Mouse (Mus musculus): Measurements from ENCODE around the gene Vill.
A peak's percentile ranks its signal among the peaks of the same experiment; 100 is the strongest.

Gene Vill

GRCm38 (mm10) chr9:119052154-119052944 lies at the start of gene Vill:
Vill (plus strand) TSS chr9:119052778.
- peak; percentile 86 for DNase-seq

GRCm38 (mm10) chr9:119003990-119004702 lies 48.4 kb upstream of the Vill start:
- no peak for DNase-seq

DNA sequence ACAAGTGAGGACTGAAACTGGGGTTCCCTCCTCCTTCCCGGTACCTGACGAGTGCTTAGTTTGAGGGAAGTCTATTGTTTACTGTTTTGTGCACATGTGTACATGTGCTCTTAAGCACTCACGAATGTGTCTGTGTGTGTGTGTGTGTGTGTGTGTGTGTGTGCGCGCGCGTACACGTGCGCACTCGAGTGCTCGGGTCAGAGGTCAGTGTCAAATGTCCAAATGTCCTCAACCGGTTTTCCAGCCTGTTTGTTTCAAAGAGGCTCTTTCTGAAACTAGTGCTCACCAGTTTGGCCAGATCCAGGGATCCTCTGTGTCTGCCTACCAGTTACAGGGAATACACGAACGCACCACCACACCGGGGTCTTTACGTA lies 47.9 kb upstream of the Vill start:
- peak; percentile 44 for DNase-seq

- DNase-seq = no peak
Observed at GRCm38 (mm10) chr9:119005303-119006029, 47.1 kb upstream of the Vill start.

- DNase-seq = no peak
Observed at GRCm38 (mm10) chr9:119007266-119007665, 45.3 kb upstream of the Vill start.

DNA sequence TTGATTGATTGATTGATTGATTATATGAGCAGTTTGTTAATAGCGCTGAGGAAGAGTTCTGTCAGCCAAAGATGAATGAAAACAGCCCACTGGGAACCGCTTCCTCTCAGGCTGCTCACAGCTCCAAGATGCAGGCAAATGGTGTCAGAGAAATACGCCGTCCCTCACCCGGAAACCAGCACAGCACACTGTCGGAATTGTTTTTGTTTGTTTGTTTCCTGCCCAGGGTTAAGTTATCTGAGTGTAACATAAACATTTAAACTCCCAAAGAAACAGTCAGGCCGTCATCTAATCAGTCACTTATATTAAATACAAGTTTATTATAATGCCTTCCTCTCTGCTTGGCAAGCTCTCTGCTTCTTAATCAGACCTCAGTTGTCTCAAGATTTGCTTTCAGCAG lies 43.7 kb upstream of the Vill start:
- DNase-seq = no peak

DNA sequence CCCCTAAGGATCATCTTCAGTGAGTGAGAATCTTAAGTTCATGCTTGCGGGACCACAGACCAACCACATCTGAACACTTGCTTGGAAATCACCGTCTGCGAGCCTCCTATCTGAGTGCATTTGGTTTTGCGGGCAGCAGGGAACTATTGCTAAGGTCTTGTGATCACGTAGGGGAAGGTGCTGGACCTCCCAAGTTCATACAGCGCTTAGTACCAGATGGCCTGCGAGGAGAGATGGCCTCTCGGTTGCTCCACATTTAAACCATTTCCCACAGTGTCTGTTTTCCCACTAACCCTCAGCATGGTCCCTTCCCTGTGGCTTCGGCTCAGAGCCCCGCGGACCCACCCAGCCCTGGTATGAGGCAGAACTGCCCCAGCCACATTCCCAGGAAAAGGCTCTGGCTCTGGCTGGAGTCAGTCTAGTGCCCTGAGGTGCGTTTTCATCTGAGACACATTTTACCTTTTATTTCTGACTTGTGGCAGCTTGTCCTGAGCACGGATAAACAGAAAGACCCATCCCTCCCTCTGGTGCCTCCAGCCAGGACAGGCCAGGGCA lies 42.3 kb upstream of the Vill start:
- DNase-seq = no peak

GRCm38 (mm10) chr9:119016785-119017507 lies 35.6 kb upstream of the Vill start:
- DNase-seq = no peak

- DNase-seq = peak; percentile 79
Observed at GRCm38 (mm10) chr9:119021731-119022130, 30.8 kb upstream of the Vill start.

GRCm38 (mm10) chr9:119025263-119025662 lies 27.3 kb upstream of the Vill start:
- peak; percentile 85 for DNase-seq

DNA sequence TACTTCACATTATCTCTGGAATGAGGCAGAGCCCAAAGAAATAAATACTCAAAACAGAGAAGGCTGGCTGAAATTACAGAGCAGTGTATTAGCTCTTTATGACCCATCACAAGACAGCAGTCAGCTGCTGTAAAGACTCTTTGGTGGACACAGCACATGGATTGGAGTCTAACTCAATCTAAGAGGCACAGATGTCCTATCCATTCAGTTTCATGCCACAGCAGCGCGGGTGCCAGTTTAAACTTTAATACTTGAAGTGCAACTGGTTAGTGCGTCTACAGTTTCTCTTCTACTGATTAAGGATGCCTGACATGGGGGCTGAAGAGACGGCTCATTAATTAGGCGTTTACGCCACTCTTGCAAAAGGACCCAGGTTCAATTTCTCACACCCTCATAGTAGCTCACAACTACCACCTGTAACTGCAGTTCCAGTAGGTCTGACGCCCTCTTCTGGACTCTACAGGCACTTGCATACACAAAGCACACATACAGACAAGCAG lies 26.7 kb upstream of the Vill start:
- DNase-seq = peak; percentile 88

DNA sequence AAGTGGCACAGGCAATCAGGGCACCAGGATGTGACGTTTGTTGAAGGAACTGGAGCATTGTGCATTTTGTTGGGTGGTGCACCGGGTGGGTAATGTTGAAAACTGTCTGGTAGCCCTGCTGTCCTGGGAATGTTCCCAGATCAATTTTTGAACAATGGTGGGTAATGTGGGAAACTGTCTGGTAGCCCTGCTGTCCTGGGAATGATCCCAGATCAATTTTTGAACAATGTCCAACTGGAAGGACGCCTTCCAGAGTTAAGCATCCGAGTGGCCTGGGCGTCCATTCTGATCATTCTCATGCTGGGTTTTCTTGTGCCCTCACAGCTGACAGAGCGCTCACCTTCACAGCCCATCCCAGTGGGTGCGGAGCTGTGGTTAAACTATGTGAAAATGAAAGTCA lies 25.2 kb upstream of the Vill start:
- no peak for DNase-seq

DNA sequence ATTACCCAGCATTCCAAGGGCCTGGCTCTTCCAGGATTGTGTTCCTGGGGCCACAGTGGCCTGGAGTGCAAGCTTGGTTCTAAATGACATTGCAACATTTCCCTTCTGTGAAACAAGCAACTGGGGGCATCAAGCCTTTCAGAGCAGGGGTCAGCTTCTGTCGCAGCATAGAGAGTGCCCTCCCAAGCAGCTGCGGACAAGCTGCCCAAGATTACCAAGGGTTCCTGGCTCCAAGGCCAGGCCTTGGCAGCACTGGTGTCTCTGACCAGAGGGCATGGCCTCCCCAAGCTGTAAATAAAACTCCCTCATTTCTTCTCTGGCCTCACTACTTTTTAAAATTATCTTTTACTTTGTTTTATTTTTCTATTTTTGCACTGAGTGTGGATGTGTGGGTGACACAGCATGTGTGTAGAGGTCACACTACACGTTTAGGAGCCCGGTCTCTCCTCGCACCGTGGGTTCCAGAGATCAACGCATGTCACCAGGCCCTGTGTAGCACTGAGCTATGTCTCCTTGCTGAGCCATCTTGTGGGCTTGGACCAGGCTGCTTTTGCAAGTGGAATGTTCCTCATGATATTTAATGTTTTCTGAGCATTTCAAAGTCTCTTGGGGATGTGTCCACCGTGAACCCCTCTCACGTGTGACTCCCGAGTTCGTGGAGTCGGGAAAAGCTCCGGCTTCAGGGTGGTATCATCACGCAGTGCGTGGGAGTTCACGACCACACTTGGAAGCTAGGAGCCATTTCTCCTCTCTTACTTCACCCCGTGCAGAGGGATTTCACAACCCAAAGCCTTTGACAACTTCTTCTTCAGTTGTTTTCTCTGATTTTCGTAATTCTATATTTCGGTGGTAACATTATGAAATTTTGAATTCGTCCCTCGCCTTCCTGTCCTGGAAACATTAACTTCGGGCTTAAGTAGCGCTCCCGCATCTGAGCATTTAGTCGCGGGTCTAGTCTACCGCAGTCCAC lies 24.1 kb upstream of the Vill start:
- no peak for DNase-seq

GRCm38 (mm10) chr9:119029568-119029967 lies 23.0 kb upstream of the Vill start:
- DNase-seq = peak; percentile 87

- DNase-seq = no peak
Observed at GRCm38 (mm10) chr9:119031038-119031437, 21.5 kb upstream of the Vill start.

DNA sequence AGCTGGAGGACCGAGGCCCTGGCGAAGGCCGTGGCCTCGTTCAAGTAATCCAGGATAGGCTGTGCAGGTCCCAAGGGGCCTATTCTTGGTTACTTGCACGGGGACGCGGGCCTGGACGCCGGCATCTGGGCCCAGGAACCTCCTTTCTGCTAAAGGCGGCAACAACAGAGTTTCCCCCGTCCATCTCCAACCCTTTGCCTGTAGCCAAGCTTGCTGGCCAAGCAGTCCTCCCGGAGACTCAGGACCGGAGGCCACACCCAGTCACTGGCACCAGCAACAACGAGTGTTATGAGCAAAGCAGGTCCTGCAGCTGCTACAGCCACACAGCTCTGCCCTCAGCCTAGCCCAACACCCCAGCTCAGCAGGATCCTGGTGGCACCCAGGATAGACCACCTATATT lies 20.8 kb upstream of the Vill start:
- DNase-seq = peak; percentile 53

DNA sequence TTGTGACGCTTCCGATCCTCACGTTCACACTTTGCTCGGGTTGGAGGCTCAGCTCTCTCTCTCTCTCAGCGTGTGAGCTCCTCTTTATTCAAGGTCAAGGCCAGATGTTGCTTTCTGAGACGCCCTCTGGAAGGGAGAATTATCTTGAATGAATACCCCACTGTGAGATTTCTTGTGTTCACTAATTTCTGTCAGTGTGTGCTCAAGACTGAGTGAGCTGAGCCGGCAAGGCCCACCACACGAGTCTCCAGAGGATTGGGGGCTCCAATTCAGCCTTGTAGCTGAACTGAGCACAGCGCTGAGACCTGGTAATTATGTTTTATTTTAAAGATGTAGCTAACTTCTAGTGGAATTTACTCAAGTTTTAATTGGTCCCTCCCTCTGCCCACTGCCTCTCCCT lies 20.0 kb upstream of the Vill start:
- no peak for DNase-seq

GRCm38 (mm10) chr9:119033111-119033921 lies 19.3 kb upstream of the Vill start:
- no peak for DNase-seq

GRCm38 (mm10) chr9:119034069-119034468 lies 18.5 kb upstream of the Vill start:
- DNase-seq = no peak
